Mouse (Mus musculus) heart, embryonic 12.5 days (tissue): ENCODE measurements around the gene Pcgf1. TPM values are rescaled to one million over a fixed set of nuclear protein-coding genes. Genes with fewer than 3 reads are reported as not detected.

Experiments
- ATAC-seq: fragments of 200-750 bp; cut with Nextera tagmentation; 2 replicates; pipeline ENCODE4 v1.8.0; 2017; ENCODE audit warnings: moderate TSS enrichment, moderate library complexity; ENCODE audit not compliant: insufficient number of reproducible peaks, low FRiP score
- H3K27ac ChIP-seq: fragments of 300-500 bp; sonication (generic); 2 replicates; pipeline ENCODE4 v1.5.1; 2016; ENCODE audit warnings: mild to moderate bottlenecking, moderate library complexity; ENCODE audit not compliant: poor library complexity, severe bottlenecking
- H3K27me3 ChIP-seq: fragments of 300-500 bp; sonication (generic); replicated peaks from 2 replicates; pipeline ENCODE4 v1.6.1; 2016; ENCODE audit warnings: mild to moderate bottlenecking, moderate library complexity
- H3K36me3 ChIP-seq: fragments of 300-500 bp; sonication (generic); 2 replicates; pipeline ENCODE4 v1.6.1; 2016; ENCODE audit warnings: mild to moderate bottlenecking, moderate library complexity
- H3K4me1 ChIP-seq: fragments of 300-500 bp; sonication (generic); replicated peaks from 2 replicates; pipeline ENCODE4 v1.6.1; 2016; ENCODE audit warnings: mild to moderate bottlenecking
- H3K4me2 ChIP-seq: fragments of 300-500 bp; sonication (generic); 2 replicates; pipeline ENCODE4 v1.6.1; 2016; ENCODE audit warnings: mild to moderate bottlenecking, moderate library complexity
- H3K4me3 ChIP-seq: fragments of 300-500 bp; sonication (generic); 2 replicates; pipeline ENCODE4 v1.5.1; 2016; ENCODE audit warnings: mild to moderate bottlenecking
- H3K9ac ChIP-seq: fragments of 300-500 bp; sonication (generic); 2 replicates; pipeline ENCODE4 v1.6.1; 2016; ENCODE audit warnings: mild to moderate bottlenecking, moderate library complexity
- H3K9me3 ChIP-seq: fragments of 300-500 bp; sonication (generic); replicated peaks from 2 replicates; pipeline ENCODE4 v1.6.1; 2016; ENCODE audit warnings: mild to moderate bottlenecking, moderate library complexity
- WGBS: fragments of 180-500 bp; shearing (Covaris S2); methylation state at CpG from one replicate; pipeline ENCODE4 v1.1.7; 2016; 5-methylcytosine and 5-hydroxymethylcytosine counted together
- polyA plus RNA-seq: library from polyadenylated mRNA; unstranded; fragments of >200 nt; fragmentation: Nextera tagmentation; extraction: Ambion mirVana; gene quantifications from 2 replicates; pipeline ENCODE4 v1.2.1, GENCODE M21; 2016

Pcgf1 gene
- polyA plus RNA-seq, 1 experiment from 2014 or later = 14.9 TPM

DNA sequence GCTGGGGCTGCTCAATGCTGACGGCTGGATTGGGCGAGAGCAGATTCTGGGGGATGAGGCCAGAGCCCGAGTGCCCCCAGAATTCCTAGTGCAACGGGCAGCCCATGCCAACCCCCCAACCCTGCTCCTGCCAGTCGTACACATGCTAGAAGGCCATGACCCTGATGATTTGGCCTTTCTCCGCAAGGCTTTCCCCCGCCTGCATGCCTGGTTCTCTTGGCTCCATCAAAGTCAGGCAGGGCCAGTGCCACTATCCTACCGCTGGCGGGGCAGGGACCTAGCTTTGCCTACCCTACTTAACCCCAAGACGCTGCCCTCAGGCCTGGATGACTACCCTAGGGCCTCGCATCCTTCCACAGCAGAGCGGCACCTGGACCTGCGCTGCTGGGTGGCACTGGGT lies 39.9 kb downstream of the Pcgf1 start:
- 89% methylated on average over 13 of the region's 13 CpGs for WGBS
- Histone ChIP-seq H3K9me3 (no peaks in the 10 kb centered on the region), H3K36me3 (peaks cover 33% of the 10 kb centered on the region), H3K9ac (no peak overlapping the region), H3K4me1 (peaks cover 38% of the 10 kb centered on the region), H3K4me2 (no peak overlapping the region), H3K27ac (no peak overlapping the region), H3K4me3 (no peak overlapping the region), H3K27me3 (no peaks in the 10 kb centered on the region)
- no peak for ATAC-seq

DNA sequence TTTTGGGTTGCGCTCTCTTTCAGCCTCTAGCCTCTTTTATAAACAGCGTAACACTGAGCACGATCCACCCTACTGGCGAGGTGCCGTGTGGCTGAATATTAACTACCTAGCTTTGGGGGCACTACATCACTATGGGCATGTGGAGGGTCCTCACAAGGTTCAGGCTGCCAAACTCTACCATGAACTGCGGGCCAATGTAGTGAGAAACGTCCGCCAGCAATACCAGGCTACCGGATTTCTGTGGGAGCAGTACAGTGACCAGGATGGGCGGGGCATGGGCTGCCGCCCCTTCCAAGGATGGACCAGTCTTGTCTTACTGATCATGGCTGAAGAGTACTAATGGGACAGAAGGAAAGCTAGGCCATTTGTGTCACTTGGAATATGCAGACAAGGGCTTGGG lies 40.7 kb downstream of the Pcgf1 start:
- no peak overlapping the region for H3K4me2 ChIP-seq
- no peaks in the 10 kb centered on the region for H3K27me3 ChIP-seq
- no peak overlapping the region for H3K27ac ChIP-seq
- H3K4me3 ChIP-seq = no peak overlapping the region
- WGBS = 83% methylated on average over 11 of the region's 11 CpGs
- no peak for ATAC-seq
- H3K36me3 ChIP-seq = peaks cover 33% of the 10 kb centered on the region
- H3K4me1 ChIP-seq = peaks cover 43% of the 10 kb centered on the region
- no peak overlapping the region for H3K9ac ChIP-seq
- no peaks in the 10 kb centered on the region for H3K9me3 ChIP-seq

DNA sequence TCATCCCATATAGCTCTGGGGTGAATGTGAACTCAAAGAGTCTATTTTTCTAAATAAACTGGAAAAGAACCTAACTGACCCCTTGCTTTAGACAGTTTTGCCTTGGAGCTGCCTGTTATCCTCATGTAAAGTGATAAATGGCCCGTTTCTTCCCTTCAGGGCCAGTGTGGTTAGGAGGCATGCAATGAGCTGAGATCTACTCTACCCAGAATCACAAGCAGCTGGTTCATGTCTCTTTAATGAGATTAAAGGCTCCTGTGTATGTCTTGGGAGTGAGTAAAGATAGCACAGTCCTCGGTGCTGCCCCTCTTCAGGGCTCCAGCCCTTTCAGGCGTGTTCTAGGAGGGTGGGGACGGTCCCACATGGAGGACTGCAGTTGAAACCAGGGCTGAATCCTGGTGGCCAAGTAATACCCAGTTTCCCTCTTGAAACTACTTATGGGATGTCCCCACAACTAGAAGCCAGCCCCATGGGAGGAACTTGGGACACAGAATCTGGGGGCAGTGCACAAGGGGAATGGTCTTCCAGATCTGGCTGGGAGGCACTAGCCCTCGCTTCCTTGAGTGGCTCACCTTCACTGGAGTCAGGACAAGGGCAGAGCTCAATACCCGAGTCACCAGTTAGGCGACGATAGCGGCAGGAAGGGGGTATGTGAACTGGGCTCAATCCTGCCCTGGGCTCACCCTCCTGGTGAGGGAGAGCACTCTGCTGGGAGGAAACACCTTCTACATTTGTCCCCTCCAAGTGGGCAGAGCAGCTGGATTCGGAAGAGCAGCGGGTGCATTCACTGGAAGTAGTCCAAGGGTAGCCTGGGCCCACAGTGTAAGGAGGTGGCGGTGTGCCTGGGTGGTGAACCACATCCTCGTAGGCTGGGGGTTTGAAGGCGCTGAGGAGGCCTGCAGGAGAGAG lies 41.4 kb downstream of the Pcgf1 start:
- Histone ChIP-seq H3K27me3 (no peaks in the 10 kb centered on the region), H3K4me1 (peaks cover 48% of the 10 kb centered on the region), H3K27ac (no peak overlapping the region), H3K9ac (no peak overlapping the region), H3K4me3 (no peak overlapping the region), H3K4me2 (no peak overlapping the region), H3K9me3 (no peaks in the 10 kb centered on the region), H3K36me3 (peaks cover 33% of the 10 kb centered on the region)
- WGBS = 75% methylated on average over 14 of the region's 14 CpGs
- no peak for ATAC-seq

DNA sequence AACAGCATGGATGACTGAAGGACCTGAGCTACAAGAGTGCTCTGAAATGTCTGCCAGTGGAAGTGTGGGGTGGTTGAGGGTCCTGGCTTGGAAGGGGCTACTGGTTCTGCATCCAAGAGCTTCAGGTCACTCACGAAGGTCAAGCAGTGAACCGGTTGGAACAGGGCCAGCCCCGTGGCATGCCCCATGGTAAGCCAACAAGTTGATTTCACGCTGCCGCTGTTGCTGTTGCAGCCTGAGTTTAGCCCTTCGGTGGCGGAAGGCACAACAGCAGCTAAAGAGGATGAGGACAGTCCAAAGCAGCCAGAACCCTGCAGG lies 42.0 kb downstream of the Pcgf1 start:
- Histone ChIP-seq H3K27ac (no peak overlapping the region), H3K4me1 (peaks cover 48% of the 10 kb centered on the region), H3K4me3 (no peak overlapping the region), H3K36me3 (peaks cover 33% of the 10 kb centered on the region), H3K27me3 (no peaks in the 10 kb centered on the region), H3K4me2 (peak overlapping the region; percentile 90), H3K9ac (no peak overlapping the region), H3K9me3 (no peaks in the 10 kb centered on the region)
- no peak for ATAC-seq
- WGBS = 86% methylated on average over 7 of the region's 7 CpGs

DNA sequence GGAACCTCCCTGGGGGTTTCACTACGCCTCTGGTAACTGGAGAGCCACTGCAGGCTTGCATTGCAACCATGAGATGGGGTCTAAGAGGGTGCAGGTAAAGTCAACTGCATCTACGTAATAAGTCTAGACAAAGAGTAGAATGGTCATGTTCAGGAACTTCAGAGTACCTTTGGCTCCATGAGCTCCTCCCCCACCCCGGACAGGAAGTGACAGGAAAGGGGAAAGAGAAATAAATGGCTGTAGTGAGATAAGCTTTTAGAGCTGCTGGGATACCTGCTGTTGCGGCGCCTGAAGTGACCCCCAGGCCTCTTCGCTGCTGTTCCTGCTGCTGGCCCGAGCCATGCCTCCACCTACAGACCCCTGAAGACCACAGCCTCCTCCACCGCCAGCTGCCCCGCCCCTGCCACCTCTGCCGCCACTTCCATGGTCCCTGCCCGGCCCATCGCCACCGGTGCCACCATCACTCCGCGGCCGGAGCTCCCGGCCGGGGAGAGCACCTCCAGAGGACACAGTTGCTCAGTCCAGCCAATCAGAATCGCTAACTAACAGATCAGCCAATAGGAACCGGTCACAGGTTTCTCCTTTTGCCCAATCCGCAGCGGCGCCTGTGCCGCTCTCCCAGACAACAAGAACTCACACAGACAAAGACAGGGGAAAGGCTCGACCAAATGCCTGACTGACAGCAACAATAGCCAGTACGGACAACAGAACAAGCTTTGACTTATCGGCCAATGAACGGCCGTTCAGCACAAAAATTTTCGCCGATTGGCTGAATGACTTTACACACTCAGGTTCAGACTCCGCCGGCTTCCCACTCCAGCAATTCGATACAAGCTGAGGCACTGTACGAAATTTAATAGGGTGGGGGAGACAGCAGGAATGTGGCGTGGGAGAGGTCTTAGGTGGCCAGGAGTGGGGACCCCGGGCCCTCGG lies 43.5 kb downstream of the Pcgf1 start, which contains the start of gene Wbp1:
Gene Wbp1, minus strand, starts transcription at position 630 of the 933 bp plus-strand sequence.
- Histone ChIP-seq H3K9ac (peak within 1 kb of the TSS; percentile 88), H3K4me3 (peak within 1 kb of the TSS; percentile 79), H3K27ac (peak within 1 kb of the TSS; percentile 93), H3K4me1 (peaks cover 50% of the 10 kb centered on the region), H3K4me2 (peak within 1 kb of the TSS; percentile 96), H3K27me3 (no peaks in the 10 kb centered on the region), H3K9me3 (no peaks in the 10 kb centered on the region), H3K36me3 (peaks cover 33% of the 10 kb centered on the region)
- WGBS = under 1% methylated on average over 38 of the region's 38 CpGs
- peak; percentile 95 for ATAC-seq

DNA sequence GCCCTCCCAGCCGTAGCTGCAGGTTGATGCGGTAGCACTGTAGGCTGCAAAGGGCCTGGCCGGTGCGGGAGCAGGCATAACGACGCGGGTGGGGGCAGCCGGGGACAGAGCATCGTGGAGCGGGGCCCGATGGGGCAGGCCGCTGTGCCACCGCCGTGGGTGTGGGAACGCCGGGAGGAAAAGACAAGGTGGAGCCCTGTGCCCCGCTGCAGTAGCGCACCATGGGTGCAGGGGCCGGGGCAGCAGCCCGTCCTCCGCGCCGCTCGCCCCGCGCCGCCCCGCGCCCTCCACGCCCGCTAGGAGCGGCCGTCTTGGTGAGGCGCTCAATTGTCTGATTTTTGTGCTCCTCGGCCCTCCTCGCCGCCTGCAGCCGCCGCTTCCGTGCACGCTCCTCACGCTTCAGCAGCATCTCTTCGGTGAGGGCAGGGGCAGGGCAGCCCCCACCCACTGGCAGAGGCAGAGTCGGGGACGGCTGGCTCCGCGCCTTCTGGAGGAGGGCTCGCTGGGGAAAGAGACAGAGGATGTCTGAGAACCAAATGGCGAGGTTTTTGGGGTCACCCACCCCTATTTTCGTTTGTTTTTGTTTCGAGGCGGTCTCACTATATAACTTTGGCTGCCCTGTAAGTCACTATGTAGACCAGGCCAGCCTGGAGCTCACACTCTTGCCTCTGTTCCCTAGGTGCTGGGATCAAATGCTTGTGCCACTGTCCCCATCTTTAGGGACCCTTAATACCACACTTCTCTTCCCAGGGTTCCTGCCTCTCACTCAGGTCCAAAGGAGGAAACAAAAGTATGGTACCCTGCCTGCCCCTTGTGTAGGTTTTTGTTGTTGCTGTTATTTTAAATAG lies 44.4 kb downstream of the Pcgf1 start:
- ATAC-seq = peak; percentile 53
- H3K27ac ChIP-seq = peak overlapping the region; percentile 92
- WGBS = 2% methylated on average over 52 of the region's 52 CpGs
- peak overlapping the region; percentile 96 for H3K4me2 ChIP-seq
- H3K4me3 ChIP-seq = peak overlapping the region; percentile 79
- H3K36me3 ChIP-seq = peaks cover 28% of the 10 kb centered on the region
- no peaks in the 10 kb centered on the region for H3K27me3 ChIP-seq
- H3K9ac ChIP-seq = peak overlapping the region; percentile 86
- no peaks in the 10 kb centered on the region for H3K9me3 ChIP-seq
- peaks cover 41% of the 10 kb centered on the region for H3K4me1 ChIP-seq

DNA sequence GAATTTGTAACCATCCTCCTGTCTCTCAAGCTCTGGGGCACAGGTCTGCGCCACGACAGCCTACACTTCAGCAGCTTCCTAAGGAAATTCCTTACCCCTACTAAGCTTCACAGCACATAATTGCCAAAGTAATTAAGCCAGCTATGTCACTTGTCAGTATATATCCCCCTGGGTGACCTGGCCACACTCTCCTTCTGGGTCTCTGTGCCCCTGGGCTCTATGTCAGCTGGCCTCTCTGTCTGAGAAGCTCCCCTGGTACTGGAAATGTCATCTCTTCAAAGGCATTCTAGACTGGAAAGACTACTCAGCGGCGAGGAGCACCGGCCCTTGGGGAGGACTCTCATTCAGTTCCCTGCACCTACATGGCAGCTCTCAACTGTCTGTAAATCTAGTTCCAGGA lies 45.3 kb downstream of the Pcgf1 start:
- H3K4me2 ChIP-seq = peak overlapping the region; percentile 96
- H3K9me3 ChIP-seq = no peaks in the 10 kb centered on the region
- H3K27me3 ChIP-seq = no peaks in the 10 kb centered on the region
- H3K27ac ChIP-seq = no peak overlapping the region
- peaks cover 41% of the 10 kb centered on the region for H3K4me1 ChIP-seq
- no peak overlapping the region for H3K9ac ChIP-seq
- no peak overlapping the region for H3K4me3 ChIP-seq
- ATAC-seq = no peak
- peaks cover 20% of the 10 kb centered on the region for H3K36me3 ChIP-seq
- 84% methylated on average over 5 of the region's 5 CpGs for WGBS

DNA sequence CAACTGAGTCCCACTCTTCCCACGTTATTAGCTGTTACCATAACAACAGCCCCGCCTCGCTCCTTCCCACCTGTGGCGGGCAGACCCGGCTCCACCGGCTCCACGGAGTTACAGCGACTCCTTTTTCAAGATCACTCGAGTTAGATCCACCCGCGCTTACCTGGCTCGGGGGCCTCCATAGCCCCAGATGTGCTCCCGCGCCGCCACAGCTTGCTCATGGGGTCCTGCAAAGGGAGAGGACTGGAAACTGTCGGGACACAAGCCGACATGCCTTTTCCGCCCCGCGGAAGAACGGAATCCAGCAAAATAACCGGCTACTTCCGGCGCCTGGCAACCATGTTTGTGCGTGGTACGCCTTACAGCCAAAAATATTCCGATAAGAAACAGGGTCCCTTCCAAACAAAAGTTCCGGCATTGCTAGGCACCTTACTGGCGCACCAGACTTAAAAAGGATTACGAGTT lies 47.2 kb downstream of the Pcgf1 start:
- Histone ChIP-seq H3K4me2 (peak overlapping the region; percentile 81), H3K27me3 (no peaks in the 10 kb centered on the region), H3K4me1 (peaks cover 33% of the 10 kb centered on the region), H3K9me3 (no peaks in the 10 kb centered on the region), H3K9ac (peak overlapping the region; percentile 81), H3K4me3 (peak overlapping the region; percentile 92), H3K36me3 (0 out of 2 replicates have a peak, but pooled peaks cover under 1% of the 10 kb centered on the region), H3K27ac (peak overlapping the region; percentile 50; the same call in 1 of the 2 replicates)
- WGBS = under 1% methylated on average over 30 of the region's 30 CpGs
- no peak for ATAC-seq

DNA sequence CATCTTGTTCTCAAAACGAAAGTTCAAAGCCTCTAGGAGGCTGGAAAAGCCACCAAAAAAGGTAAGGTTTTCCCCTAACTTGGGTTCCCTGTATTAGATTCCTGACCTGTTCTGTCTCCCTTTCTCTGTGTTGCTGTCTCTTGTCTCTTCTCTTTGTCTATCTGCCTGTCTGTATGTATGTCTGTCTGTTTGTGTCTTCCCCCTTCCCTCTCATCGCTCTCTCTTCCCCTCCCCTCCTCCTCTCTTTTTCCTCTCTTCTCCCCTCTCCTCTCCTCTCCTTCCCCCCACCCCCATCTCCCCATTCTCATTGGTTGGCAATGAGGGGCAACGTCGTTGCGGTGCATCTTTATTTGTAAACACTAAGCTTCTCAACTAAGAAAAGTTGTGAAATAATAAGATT lies 47.7 kb downstream of the Pcgf1 start, which contains the start of gene Ino80b:
Gene Ino80b, minus strand, starts transcription at position 101 of the 400 bp plus-strand sequence.
- H3K36me3 ChIP-seq = no peaks in the 10 kb centered on the region
- peak within 1 kb of the TSS; percentile 92 for H3K4me3 ChIP-seq
- no peaks in the 10 kb centered on the region for H3K27me3 ChIP-seq
- peaks cover 28% of the 10 kb centered on the region for H3K4me1 ChIP-seq
- no peaks in the 10 kb centered on the region for H3K9me3 ChIP-seq
- peak within 1 kb of the TSS; percentile 81 for H3K4me2 ChIP-seq
- WGBS = 28% methylated on average over 5 of the region's 5 CpGs
- peak within 1 kb of the TSS; percentile 81 for H3K9ac ChIP-seq
- no peak for ATAC-seq
- peak within 1 kb of the TSS; percentile 50; the same call in 1 of the 2 replicates for H3K27ac ChIP-seq

DNA sequence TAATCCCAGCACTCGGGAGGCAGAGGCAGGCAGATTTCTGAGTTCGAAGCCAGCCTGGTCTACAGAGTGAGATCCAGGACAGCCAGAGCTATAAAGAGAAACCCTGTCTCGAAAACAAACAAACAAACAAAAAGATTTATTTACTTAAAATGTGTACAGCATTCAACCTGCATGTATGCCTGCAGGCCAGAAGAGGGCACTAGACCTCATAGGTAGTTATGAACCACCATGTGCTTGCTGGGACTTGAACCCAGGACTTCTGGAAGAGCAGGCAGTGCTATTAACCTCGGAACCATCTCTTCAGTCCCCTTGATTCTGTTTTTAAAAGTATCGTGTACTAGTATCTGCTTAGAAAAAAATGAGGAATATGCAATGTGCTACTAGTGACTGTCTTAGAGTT lies 49.8 kb downstream of the Pcgf1 start:
- Histone ChIP-seq H3K36me3 (no peaks in the 10 kb centered on the region), H3K9me3 (no peaks in the 10 kb centered on the region), H3K9ac (no peak overlapping the region), H3K4me2 (no peak overlapping the region), H3K4me1 (peaks cover 19% of the 10 kb centered on the region), H3K27me3 (no peaks in the 10 kb centered on the region), H3K4me3 (no peak overlapping the region), H3K27ac (no peak overlapping the region)
- WGBS = 92% methylated on average over 5 of the region's 5 CpGs
- ATAC-seq = no peak
